Mouse (Mus musculus): ENCODE data around the gene Nxpe4.
"Not testable (repeated sequence)": the region's sequence is repeated elsewhere in the genome, so short reads cannot be mapped to it uniquely, and the experiment has no call there.

The Nxpe4 gene

DNA sequence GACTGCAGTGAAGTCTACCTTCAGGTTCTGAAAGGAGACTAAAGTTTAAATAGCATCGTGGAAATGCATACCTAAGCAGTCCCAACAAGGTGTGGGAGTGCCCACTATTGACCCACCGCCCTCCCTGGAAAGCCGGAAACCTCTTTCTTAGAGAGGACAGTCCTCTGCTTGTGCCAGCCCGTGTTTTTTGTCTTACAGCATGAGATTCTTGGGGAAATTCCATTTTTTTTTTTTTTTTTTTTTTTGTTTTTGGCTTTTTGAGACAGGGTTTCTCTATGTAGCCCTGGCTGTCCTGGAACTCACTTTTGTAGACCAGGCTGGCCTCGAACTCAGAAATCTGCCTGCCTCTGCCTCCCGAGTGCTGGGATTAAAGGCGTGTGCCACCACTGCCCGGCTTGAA, 255.5 kb downstream of the Nxpe4 start:
- not testable (repeated sequence) for DNase-seq

DNA sequence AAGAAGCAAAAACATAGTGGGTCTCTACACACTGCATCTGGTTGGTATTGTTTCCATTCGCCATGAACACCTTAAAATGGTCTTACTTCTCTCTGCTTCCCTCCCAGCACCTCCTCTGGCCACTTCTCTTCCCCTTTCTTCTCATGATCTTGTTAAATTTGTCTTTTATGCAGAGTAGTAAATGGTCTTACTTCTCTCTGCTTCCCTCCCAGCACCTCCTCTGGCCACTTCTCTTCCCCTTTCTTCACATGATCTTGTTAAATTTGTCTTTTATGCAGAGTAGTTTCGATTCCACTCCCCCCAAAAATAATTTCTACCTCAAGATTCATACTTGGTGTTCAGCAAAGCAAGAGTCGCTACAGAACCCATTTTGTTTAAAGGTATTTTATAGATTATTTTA, 256.2 kb downstream of the Nxpe4 start:
- no peak for DNase-seq

DNA sequence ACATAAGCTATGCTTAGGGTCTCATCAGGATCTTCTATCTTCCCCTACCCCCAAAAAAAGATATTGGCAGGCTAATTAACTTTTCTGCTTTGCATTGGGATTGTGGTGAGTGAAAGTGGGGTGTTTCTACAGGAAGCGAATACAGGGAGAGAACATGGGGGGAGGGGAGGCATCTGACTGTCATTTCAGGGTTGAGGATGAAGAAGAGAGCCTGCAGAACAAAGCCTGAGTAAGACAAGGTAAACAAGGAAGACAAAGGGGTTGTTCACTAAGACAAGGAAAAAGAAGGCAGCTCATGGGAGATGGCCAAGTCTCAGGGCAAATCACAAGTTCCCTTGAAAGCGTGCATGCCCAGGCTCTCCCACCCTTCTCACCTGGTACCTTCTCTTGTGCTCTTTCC, 256.6 kb downstream of the Nxpe4 start:
- no peak for DNase-seq

DNA sequence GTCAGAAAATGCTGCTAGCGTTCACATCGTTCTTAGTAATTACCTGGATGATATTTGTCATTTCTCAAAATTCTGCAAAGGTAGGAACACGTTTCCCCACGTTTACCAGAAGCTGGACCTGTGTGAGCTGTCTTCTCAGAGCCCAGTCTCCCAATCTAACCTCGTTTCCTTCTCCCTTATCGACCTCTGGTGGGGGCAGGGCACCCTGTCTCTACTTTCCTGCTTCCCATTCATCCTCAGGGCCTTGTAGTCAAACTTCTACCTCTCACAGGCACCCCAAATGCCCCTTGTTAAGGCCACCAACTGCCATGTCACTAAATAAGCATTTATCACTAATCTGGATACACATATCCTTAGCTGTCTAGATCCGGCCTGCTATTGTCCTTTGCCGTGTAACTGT, 257.0 kb downstream of the Nxpe4 start:
- no peak for DNase-seq

- no peak for DNase-seq
Measured at GRCm38 (mm10) chr9:48420437-48420836, 258.6 kb downstream of the Nxpe4 start.

DNA sequence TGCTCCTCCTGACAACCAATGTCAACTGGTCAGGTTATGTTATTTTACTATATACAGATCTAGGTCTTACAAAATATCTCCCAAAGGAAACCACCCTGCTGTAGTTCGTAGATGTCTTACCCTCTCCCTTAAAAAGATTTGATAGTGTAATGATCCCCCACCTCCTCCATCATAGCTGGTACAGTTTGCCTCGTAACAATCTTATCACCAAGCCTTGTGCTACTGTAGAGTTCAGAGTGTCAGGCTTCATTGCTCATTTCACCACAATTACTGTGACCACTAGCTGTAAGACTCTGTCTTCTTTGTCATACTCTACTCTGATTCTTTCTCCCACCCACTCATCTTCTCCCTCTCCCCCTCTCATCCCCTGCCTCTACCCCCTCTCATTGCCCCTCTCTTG, 259.2 kb downstream of the Nxpe4 start:
- no peak for DNase-seq

- DNase-seq, result no peak
Measured at GRCm38 (mm10) chr9:48421561-48421960, 259.7 kb downstream of the Nxpe4 start.

- DNase-seq, result no peak
Measured at GRCm38 (mm10) chr9:48422382-48422781, 260.6 kb downstream of the Nxpe4 start.

GRCm38 (mm10) chr9:48423256-48423655, 261.4 kb downstream of the Nxpe4 start:
- no peak for DNase-seq

- DNase-seq, result no peak
Measured at GRCm38 (mm10) chr9:48427176-48427575, 265.4 kb downstream of the Nxpe4 start.

GRCm38 (mm10) chr9:48432449-48432848, 270.6 kb downstream of the Nxpe4 start:
- DNase-seq, result no peak

DNA sequence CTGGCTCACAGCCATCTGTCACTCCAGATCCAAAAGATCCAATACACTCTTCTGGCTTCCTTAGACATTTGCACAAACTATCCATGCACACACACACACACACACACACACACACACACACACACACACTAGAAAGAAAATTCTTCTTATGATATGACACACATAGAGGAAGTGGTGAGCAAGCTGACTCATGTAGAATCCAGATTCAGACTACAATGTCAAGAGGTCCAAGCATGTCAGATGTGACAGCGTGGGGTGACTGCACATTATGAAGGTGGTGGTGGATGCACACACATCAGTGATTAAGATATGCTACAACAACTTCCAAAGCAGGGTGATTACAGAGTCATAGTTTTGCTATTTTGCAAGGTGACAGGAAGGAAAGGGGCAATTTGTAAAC, 282.1 kb downstream of the Nxpe4 start:
- no peak for DNase-seq

- no peak for DNase-seq
Measured at GRCm38 (mm10) chr9:48444821-48445220, 283.0 kb downstream of the Nxpe4 start.

DNA sequence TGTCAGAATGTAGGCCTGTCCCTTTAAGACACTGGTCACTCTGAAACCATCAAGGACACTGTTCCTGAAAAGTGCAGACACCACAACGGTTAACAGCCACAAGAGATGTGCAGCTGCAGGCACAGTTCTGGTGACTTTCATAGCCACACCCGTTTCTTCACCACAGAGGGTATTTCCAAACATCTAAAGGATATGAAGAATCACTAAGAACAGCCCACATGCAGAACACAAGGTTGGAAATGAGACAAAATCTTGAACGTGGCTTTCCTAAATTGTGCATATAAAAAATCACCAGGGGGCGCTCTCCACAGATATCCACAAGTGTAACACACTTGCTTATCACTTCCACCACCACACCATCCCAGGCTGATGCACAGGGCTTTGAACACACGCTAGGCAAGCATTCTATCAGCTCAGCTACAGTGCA, 286.0 kb downstream of the Nxpe4 start:
- DNase-seq, result no peak
